Mouse (Mus musculus) intestine, postnatal 0 days (tissue): ENCODE measurements around the gene Tbx2. TPM values are rescaled to one million over a fixed set of nuclear protein-coding genes. Genes with fewer than 3 reads are reported as not detected.

Source experiments
- ATAC-seq: fragments of 200-750 bp; cut with Nextera tagmentation; 2 replicates; pipeline ENCODE4 v1.8.0; 2017; ENCODE audit warnings: mild to moderate bottlenecking, moderate TSS enrichment, moderate library complexity
- H3K27ac ChIP-seq: fragments of 300-500 bp; sonication (generic); 2 replicates; pipeline ENCODE4 v1.5.1; 2014; ENCODE audit warnings: mild to moderate bottlenecking, low read depth, low read length, moderate library complexity
- H3K27me3 ChIP-seq: fragments of 300-500 bp; sonication (generic); replicated peaks from 2 replicates; pipeline ENCODE4 v1.6.1; 2014; ENCODE audit warnings: low read length, mixed read lengths; ENCODE audit not compliant: control insufficient read depth, insufficient read depth
- H3K36me3 ChIP-seq: fragments of 300-500 bp; sonication (generic); 2 replicates; pipeline ENCODE4 v1.6.1; 2014; ENCODE audit warnings: mild to moderate bottlenecking, moderate library complexity; ENCODE audit not compliant: control insufficient read depth, insufficient read depth
- H3K4me1 ChIP-seq: fragments of 300-500 bp; sonication (generic); replicated peaks from 2 replicates; pipeline ENCODE4 v1.6.1; 2014; ENCODE audit warnings: antibody characterized with exemption, low read length, mixed read lengths; ENCODE audit not compliant: control insufficient read depth, insufficient read depth
- H3K4me2 ChIP-seq: fragments of 300-500 bp; sonication (generic); replicated peaks from 2 replicates; pipeline ENCODE4 v1.6.1; 2014; ENCODE audit warnings: low read depth, mild to moderate bottlenecking, moderate library complexity
- H3K4me3 ChIP-seq: fragments of 300-500 bp; sonication (generic); 2 replicates; pipeline ENCODE4 v1.5.1; 2014; ENCODE audit warnings: low read depth, low read length
- H3K9ac ChIP-seq: fragments of 300-500 bp; sonication (generic); 2 replicates; pipeline ENCODE4 v1.6.1; 2014; ENCODE audit warnings: mild to moderate bottlenecking, low read depth, low read length
- H3K9me3 ChIP-seq: fragments of 300-500 bp; sonication (generic); 2 replicates; pipeline ENCODE4 v1.6.1; 2016; ENCODE audit warnings: mixed run types; ENCODE audit not compliant: control insufficient read depth
- CTCF ChIP-seq: sonication (generic); IDR thresholded peaks from 2 replicates; pipeline ENCODE4 v1.5.1; 2016; ENCODE audit warnings: low read depth, mild to moderate bottlenecking, control low read depth, antibody characterized with exemption, moderate library complexity
- WGBS: fragments of 180-500 bp; shearing (Covaris S2); extraction: QIAGEN DNeasy Blood & Tissue Kit; methylation state at CpG from one replicate; pipeline ENCODE4 v1.1.7; 2014; 5-methylcytosine and 5-hydroxymethylcytosine counted together
- polyA plus RNA-seq: library from polyadenylated mRNA; unstranded; fragments of >200 nt; fragmentation: Nextera tagmentation; extraction: Ambion mirVana; gene quantifications from 2 replicates; pipeline ENCODE4 v1.2.1, GENCODE M21; 2015

Tbx2 gene
- polyA plus RNA-seq, 1 experiment from 2014 or later = 3.0 TPM

- H3K27ac ChIP-seq = no peak overlapping the region
- H3K9ac ChIP-seq = peak overlapping the region; percentile 22; the same call in 1 of the 2 replicates
- H3K27me3 ChIP-seq = peaks cover 52% of the 10 kb centered on the region
- H3K9me3 ChIP-seq = no peaks in the 10 kb centered on the region
- ATAC-seq = no peak
- no peak for TF ChIP-seq CTCF
- H3K4me1 ChIP-seq = peaks cover 7% of the 10 kb centered on the region
- H3K36me3 ChIP-seq = no peaks in the 10 kb centered on the region
- 44% methylated on average over 38 of the region's 38 CpGs for WGBS
- H3K4me3 ChIP-seq = peak overlapping the region; percentile 17; the same call in 1 of the 2 replicates
- peak overlapping the region; percentile 54 for H3K4me2 ChIP-seq
These were observed 3.4 kb upstream of the Tbx2 start for GRCm38 (mm10) chr11:85828691-85829519.

GRCm38 (mm10) chr11:85829520-85830440, 2.6 kb upstream of the Tbx2 start:
- no peak for ATAC-seq
- TF ChIP-seq CTCF = no peak
- Histone ChIP-seq H3K27me3 (peaks cover 60% of the 10 kb centered on the region), H3K9ac (peak overlapping the region; percentile 27; the same call in 1 of the 2 replicates), H3K4me1 (peaks cover 7% of the 10 kb centered on the region), H3K4me3 (peak overlapping the region; percentile 17), H3K9me3 (no peaks in the 10 kb centered on the region), H3K36me3 (0 out of 2 replicates have a peak, but pooled peaks cover 4% of the 10 kb centered on the region), H3K27ac (0 out of 2 replicates have a peak overlapping the region, but pooled peaks have one; percentile 21), H3K4me2 (peak overlapping the region; percentile 54)
- WGBS = 13% methylated on average over 61 of the region's 61 CpGs

- WGBS = 22% methylated on average over 17 of the region's 17 CpGs
These were observed 1.4 kb upstream of the Tbx2 start for GRCm38 (mm10) chr11:85830901-85831341.

GRCm38 (mm10) chr11:85831656-85832230, 608 bp upstream of the Tbx2 start:
- Histone ChIP-seq H3K27ac (peak overlapping the region; percentile 66; the same call in 1 of the 2 replicates), H3K36me3 (0 out of 2 replicates have a peak, but pooled peaks cover 4% of the 10 kb centered on the region), H3K9me3 (no peaks in the 10 kb centered on the region), H3K9ac (0 out of 2 replicates have a peak overlapping the region, but pooled peaks have one; percentile 40), H3K4me3 (peak overlapping the region; percentile 60), H3K4me2 (peak overlapping the region; percentile 90), H3K27me3 (peaks cover 80% of the 10 kb centered on the region), H3K4me1 (0 out of 2 replicates have a peak, but pooled peaks cover 3% of the 10 kb centered on the region)
- 2% methylated on average over 33 of the region's 33 CpGs for WGBS
- TF ChIP-seq CTCF = no peak
- ATAC-seq = 0 out of 2 replicates have a peak, but pooled peaks have one; percentile 4

More at GRCm38 (mm10) chr11:85830901-85831341, 1.4 kb upstream of the Tbx2 start:
- peaks cover 72% of the 10 kb centered on the region for H3K27me3 ChIP-seq
- H3K4me2 ChIP-seq = no peak overlapping the region
- H3K9ac ChIP-seq = no peak overlapping the region
- no peaks in the 10 kb centered on the region for H3K9me3 ChIP-seq
- H3K36me3 ChIP-seq = 0 out of 2 replicates have a peak, but pooled peaks cover 4% of the 10 kb centered on the region
- no peak for ATAC-seq
- H3K4me1 ChIP-seq = 0 out of 2 replicates have a peak, but pooled peaks cover 3% of the 10 kb centered on the region
- 0 out of 2 replicates have a peak overlapping the region, but pooled peaks have one; percentile 7 for H3K4me3 ChIP-seq
- no peak overlapping the region for H3K27ac ChIP-seq
- TF ChIP-seq CTCF = peak; percentile 62

- H3K9me3 ChIP-seq = no peaks in the 10 kb centered on the region
- no peak for ATAC-seq
- peak overlapping the region; percentile 60 for H3K4me3 ChIP-seq
- WGBS = 0% methylated on average over 36 of the region's 54 CpGs
- peaks cover 8% of the 10 kb centered on the region; the same call in 1 of the 2 replicates for H3K36me3 ChIP-seq
- H3K27me3 ChIP-seq = peaks cover 94% of the 10 kb centered on the region
- H3K27ac ChIP-seq = peak overlapping the region; percentile 66
- peak overlapping the region; percentile 90 for H3K4me2 ChIP-seq
- 0 out of 2 replicates have a peak, but pooled peaks cover 6% of the 10 kb centered on the region for H3K4me1 ChIP-seq
- TF ChIP-seq CTCF = no peak
- peak overlapping the region; percentile 64 for H3K9ac ChIP-seq
These were observed 750 bp downstream of the Tbx2 start for GRCm38 (mm10) chr11:85833081-85833521.
